Mouse (Mus musculus): ENCODE results near the gene Prss8. TPM values are rescaled to one million over a fixed set of nuclear protein-coding genes. Genes with fewer than 3 reads are reported as not detected.
"Not testable (repeated sequence)": the region's sequence is repeated elsewhere in the genome, so short reads cannot be mapped to it uniquely, and the experiment has no call there.

The Prss8 gene
- polyA plus RNA-seq, 1 experiment from 2014 or later = 3.3 TPM

DNA sequence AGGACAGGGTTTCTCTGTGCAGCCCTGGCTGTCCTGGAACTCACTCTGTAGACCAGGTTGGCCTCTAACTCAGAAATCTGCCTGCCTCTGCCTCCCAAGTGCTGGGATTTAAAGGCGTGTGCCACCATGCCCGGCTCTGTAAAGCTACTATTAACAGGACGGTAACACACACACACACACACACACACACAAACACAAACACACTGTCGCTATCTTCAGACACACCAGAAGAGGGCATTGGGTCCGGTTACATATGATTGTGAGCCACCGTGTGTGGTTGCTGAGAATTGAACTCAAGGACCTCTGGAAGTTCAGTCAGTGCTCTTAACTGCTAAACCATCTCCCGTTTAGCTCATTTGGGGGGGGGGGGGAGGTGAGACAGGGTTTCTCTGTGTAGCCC lies 34.0 kb downstream of the Prss8 start:
- DNase-seq (ENCODE audit: low spot score) = not testable (repeated sequence)

- peak; percentile 86 for DNase-seq (ENCODE audit: low spot score)
These were observed 34.5 kb downstream of the Prss8 start, which contains the start of the genes Gm21974 and Vkorc1 for GRCm38 (mm10) chr7:127895442-127895841. Gene Gm21974, minus strand, starts transcription at chr7:127895454. Gene Vkorc1, minus strand, starts transcription at chr7:127895617.

- DNase-seq (ENCODE audit: low spot score) = no peak
These were observed 35.4 kb downstream of the Prss8 start for GRCm38 (mm10) chr7:127894480-127894879.

GRCm38 (mm10) chr7:127890798-127891197 lies 39.1 kb downstream of the Prss8 start, which contains the start of gene Prss53:
Gene Prss53, minus strand, starts transcription at chr7:127890970.
- no peak for DNase-seq (ENCODE audit: low spot score)

DNA sequence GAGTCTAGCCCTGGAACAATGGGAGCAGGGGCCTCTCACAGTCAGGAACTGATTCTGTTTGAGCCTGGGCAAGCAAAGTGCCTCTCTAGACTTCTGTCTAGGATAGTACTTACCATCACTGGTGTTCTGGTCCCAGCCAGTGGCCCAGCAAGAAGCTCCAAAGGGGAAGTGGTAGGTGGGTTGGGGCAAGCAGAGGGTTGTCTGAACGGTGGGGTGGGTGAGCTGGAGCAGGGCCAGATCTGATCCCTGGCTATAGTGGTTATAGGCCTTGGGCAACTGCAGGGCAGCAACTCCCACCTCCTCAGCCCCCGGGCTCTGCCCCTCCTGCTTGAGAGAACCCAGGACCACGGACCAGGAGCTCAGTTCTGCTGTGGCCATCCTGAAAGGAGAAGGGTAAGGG lies 41.1 kb downstream of the Prss8 start:
- DNase-seq (ENCODE audit: low spot score) = no peak

DNA sequence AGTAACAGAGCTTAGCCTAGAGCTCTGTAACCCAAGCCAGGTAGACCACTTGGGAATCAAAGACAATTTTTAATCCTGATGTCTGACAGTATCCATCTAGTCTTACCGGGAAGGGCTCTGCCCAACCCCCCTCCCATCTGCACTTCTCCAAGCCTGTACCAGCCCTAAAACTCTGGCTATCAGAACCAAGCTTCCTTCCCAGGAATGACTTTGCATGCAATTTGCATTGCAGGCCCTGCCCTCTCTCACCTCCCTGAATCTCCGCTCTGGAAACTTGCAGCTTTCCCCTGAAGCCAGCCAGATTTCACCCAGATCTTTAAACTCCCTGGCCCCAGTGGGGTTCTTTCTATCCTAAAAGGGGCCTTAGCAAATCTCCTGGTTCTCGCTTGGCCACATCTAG lies 42.1 kb downstream of the Prss8 start:
- no peak for DNase-seq (ENCODE audit: low spot score)

DNA sequence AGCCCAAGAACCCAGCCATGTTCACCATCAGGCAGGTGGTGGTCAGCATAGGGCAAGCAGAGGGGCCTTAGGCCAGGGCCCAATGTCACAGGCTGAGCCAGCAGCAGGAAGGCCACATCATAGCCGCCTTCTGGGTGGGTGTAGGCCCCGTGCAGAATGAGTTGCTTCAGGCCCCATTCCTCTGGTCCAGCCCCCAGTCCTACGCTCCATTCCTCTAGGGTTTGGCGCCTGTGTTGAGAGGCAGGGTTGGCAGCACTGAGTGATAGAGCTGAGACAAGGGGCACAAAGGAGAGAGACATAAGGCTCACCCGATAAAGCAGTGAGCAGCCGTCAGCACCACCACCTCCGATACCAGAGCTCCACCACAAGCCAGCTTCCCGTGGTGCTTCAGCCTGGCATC lies 42.7 kb downstream of the Prss8 start:
- DNase-seq (ENCODE audit: low spot score) = no peak

DNA sequence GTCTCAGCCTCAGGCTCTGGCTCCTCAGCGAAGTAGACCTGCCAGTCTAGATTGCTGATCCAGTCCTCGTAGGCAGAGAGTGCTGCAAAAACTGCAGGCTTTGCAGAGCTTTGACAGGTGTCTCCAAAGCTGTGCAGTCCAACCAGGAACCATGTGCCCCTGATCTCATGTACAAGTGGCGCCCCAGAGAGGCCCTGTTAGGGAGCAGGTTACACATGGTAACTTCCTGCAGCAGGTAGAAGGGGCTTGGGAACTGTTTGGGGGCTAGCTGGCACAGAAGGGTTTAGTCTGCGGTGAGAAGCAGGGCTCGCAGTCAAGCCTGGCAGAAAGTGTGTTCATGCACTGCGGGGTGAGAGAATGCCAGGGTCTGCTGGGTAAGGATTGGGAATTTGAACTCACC lies 43.4 kb downstream of the Prss8 start:
- no peak for DNase-seq (ENCODE audit: low spot score)

GRCm38 (mm10) chr7:127885951-127886350 lies 44.0 kb downstream of the Prss8 start:
- no peak for DNase-seq (ENCODE audit: low spot score)

GRCm38 (mm10) chr7:127880431-127880830 lies 49.5 kb downstream of the Prss8 start:
- no peak for DNase-seq (ENCODE audit: low spot score)

DNA sequence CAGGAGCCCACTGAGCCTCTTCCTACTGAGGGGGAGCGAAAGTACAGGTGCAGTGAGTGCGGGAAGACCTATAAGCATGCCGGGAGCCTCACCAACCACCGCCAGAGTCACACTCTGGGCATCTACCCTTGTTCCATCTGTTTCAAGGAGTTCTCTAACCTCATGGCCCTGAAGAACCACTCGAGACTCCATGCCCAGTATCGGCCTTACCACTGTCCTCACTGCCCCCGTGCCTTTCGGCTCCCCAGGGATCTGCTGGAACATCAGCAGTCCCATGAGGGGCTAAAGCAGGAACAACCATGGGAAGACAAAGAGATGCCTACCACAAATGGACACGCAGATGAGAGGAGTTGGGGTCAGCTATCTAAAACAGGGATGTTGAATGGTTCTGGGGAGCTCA lies 50.6 kb downstream of the Prss8 start:
- DNase-seq (ENCODE audit: low spot score) = no peak

GRCm38 (mm10) chr7:127876467-127877348 lies 53.2 kb downstream of the Prss8 start, which contains the start of gene Zfp668:
Gene Zfp668, minus strand, starts transcription at chr7:127876828.
- peak; percentile 91 for DNase-seq (ENCODE audit: low spot score)

DNA sequence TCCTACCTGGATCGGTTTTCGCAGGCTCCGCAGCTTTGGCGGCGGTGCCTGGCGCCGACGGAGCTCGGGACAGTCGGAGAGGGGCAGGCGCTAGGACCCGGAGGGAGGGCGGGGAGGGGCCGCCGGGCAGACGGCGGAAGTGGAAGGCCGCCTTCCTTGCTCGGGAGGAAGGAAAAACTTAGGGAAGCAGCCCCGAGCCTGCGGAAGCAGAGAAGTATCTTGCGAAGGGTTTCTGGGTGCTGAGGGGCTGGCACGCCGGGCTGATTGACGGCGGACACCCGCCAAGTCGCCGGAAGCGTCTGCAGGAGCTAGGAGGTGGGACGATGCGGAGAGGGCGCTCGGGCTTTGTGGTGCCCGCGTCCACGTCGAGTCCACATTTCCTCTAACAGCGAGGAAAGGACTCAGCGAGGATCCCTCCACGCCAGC lies 53.9 kb downstream of the Prss8 start, which contains the start of gene Zfp646:
Zfp646 (plus strand) TSS at position 181 of the 426 bp plus-strand sequence.
- DNase-seq (ENCODE audit: low spot score) = peak; percentile 84

Other genes starting within 250 kb of the Prss8 start
- gene Bcl7c, start 221.2 kb downstream of the Prss8 start, polyA plus RNA-seq (2015; fragmentation: Nextera tagmentation; extraction: Ambion mirVana) = 98.1 and 112 TPM in 2 replicates
- 13.1 and 13.5 TPM in 2 replicates for gene Ctf1, start 217.4 kb downstream of the Prss8 start, polyA plus RNA-seq (2015; fragmentation: Nextera tagmentation; extraction: Ambion mirVana)
- 0.06 TPM in 1 of 2 replicates, not detected in the other for gene Ctf2, start 197.9 kb downstream of the Prss8 start, polyA plus RNA-seq (2015; fragmentation: Nextera tagmentation; extraction: Ambion mirVana)
- gene Fbxl19, start 185.6 kb downstream of the Prss8 start, polyA plus RNA-seq (2015; fragmentation: Nextera tagmentation; extraction: Ambion mirVana) = 1.6 and 1.7 TPM in 2 replicates
- gene Orai3, start 160.3 kb downstream of the Prss8 start, polyA plus RNA-seq (2015; fragmentation: Nextera tagmentation; extraction: Ambion mirVana) = 16.1 TPM in 2 replicates
- 18.2 and 21.1 TPM in 2 replicates for gene Setd1a, start 153.4 kb downstream of the Prss8 start, polyA plus RNA-seq (2015; fragmentation: Nextera tagmentation; extraction: Ambion mirVana)
- gene Gm49388, start 144.5 kb downstream of the Prss8 start, polyA plus RNA-seq (2015; fragmentation: Nextera tagmentation; extraction: Ambion mirVana) = not detected in 2 replicates
- 8.7 and 10.4 TPM in 2 replicates for gene Hsd3b7, start 129.5 kb downstream of the Prss8 start, polyA plus RNA-seq (2015; fragmentation: Nextera tagmentation; extraction: Ambion mirVana)
- gene Stx4a, start 105.8 kb downstream of the Prss8 start, polyA plus RNA-seq (2015; fragmentation: Nextera tagmentation; extraction: Ambion mirVana) = 48.9 and 50.5 TPM in 2 replicates
- gene Stx1b, start 105.6 kb downstream of the Prss8 start, polyA plus RNA-seq (2015; fragmentation: Nextera tagmentation; extraction: Ambion mirVana) = 0.19 and 0.49 TPM in 2 replicates
- gene Zfp646, start 53.9 kb downstream of the Prss8 start, polyA plus RNA-seq (2015; fragmentation: Nextera tagmentation; extraction: Ambion mirVana) = 12.9 and 13.8 TPM in 2 replicates
- gene Zfp668, start 53.3 kb downstream of the Prss8 start, polyA plus RNA-seq (2015; fragmentation: Nextera tagmentation; extraction: Ambion mirVana) = 22.0 and 26.2 TPM in 2 replicates
- gene Prss53, start 39.1 kb downstream of the Prss8 start, polyA plus RNA-seq (2015; fragmentation: Nextera tagmentation; extraction: Ambion mirVana) = 0.39 and 0.57 TPM in 2 replicates
- not detected in 2 replicates for gene Gm21974, start 34.6 kb downstream of the Prss8 start, polyA plus RNA-seq (2015; fragmentation: Nextera tagmentation; extraction: Ambion mirVana)
- 47.0 and 54.5 TPM in 2 replicates for gene Vkorc1, start 34.5 kb downstream of the Prss8 start, polyA plus RNA-seq (2015; fragmentation: Nextera tagmentation; extraction: Ambion mirVana)
- gene Bckdk, start 26.0 kb downstream of the Prss8 start, polyA plus RNA-seq (2015; fragmentation: Nextera tagmentation; extraction: Ambion mirVana) = 80.5 and 87.0 TPM in 2 replicates
- gene Kat8, start 17.6 kb downstream of the Prss8 start, polyA plus RNA-seq (2015; fragmentation: Nextera tagmentation; extraction: Ambion mirVana) = 40.7 and 43.0 TPM in 2 replicates
- gene Prss36, start 16.6 kb upstream of the Prss8 start, polyA plus RNA-seq (2015; fragmentation: Nextera tagmentation; extraction: Ambion mirVana) = 7.8 and 11.1 TPM in 2 replicates
- 178 and 286 TPM in 2 replicates for gene Fus, start 37.4 kb upstream of the Prss8 start, polyA plus RNA-seq (2015; fragmentation: Nextera tagmentation; extraction: Ambion mirVana)
- gene Pycard, start 63.8 kb upstream of the Prss8 start, polyA plus RNA-seq (2015; fragmentation: Nextera tagmentation; extraction: Ambion mirVana) = 372 and 387 TPM in 2 replicates
- not detected in 2 replicates for gene Trim72, start 73.8 kb upstream of the Prss8 start, polyA plus RNA-seq (2015; fragmentation: Nextera tagmentation; extraction: Ambion mirVana)
- gene Itgam, start 132.5 kb upstream of the Prss8 start, polyA plus RNA-seq (2015; fragmentation: Nextera tagmentation; extraction: Ambion mirVana) = 1.2 and 1.4 TPM in 2 replicates
- not detected in 2 replicates for gene Gm49368, start 132.6 kb upstream of the Prss8 start, polyA plus RNA-seq (2015; fragmentation: Nextera tagmentation; extraction: Ambion mirVana)
- 1.5 and 1.6 TPM in 2 replicates for gene Itgax, start 199.4 kb upstream of the Prss8 start, polyA plus RNA-seq (2015; fragmentation: Nextera tagmentation; extraction: Ambion mirVana)
- 1.7 and 1.9 TPM in 2 replicates for gene Itgad, start 224.3 kb upstream of the Prss8 start, polyA plus RNA-seq (2015; fragmentation: Nextera tagmentation; extraction: Ambion mirVana)

All from thymus, postnatal 0 days (tissue).